Mouse (Mus musculus) erythroblast, embryonic 14.5 days (primary cell): Measurements from ENCODE around the gene Ebi3.

ENCODE experiments used
- GATA1 ChIP-seq: IDR thresholded peaks from 2 replicates; pipeline ENCODE4 v1.6.1; 2012; ENCODE audit warnings: low read length, inconsistent platforms, mixed read lengths
- TAL1 ChIP-seq: IDR thresholded peaks from 3 replicates; pipeline ENCODE4 v1.6.1; 2012; ENCODE audit warnings: low read length, inconsistent platforms, mixed read lengths

- TF ChIP-seq TAL1 (no peak), GATA1 (no peak)
Observed at GRCm38 (mm10) chr17:55986030-55986961, 33.9 kb downstream of the Ebi3 start, which contains the start of gene Fsd1.
